18 mouse cellular contexts compared by ENCODE assay signal in genomic region chr5:139690791-139691190, GRCm38 (mm10). TPM values are rescaled to one million over a fixed set of nuclear protein-coding genes. Genes with fewer than 3 reads are reported as not detected.
DNase-seq lines count a peak whose midpoint lies in the region.
"Had no signal": no experiment of that assay in that cellular context is flagged by ENCODE, and none has a peak within 500 bp of the region (broad histone marks: within the 10 kb centered on the region; RNA-seq: fewer than 3 reads in every experiment).

No protein-coding gene starts in this region.

- DNase-seq in 416B (ENCODE audit: low read depth): peak; percentile 21
- peak; percentile 22 for DNase-seq in ES-CJ7 (ENCODE audit: low read depth, low spot score)
- DNase-seq in NIH3T3 (ENCODE audit: low read depth): peak; percentile 33
- peak; percentile 17 for DNase-seq in adipocyte (ENCODE audit: low spot score)
- no peak for DNase-seq in left cerebral cortex, postnatal 14 days (ENCODE audit: low spot score in 2 of 2)
- no peak for DNase-seq in layer of hippocampus, adult 9-10 months (ENCODE audit: low spot score)
- DNase-seq in gastrocnemius, adult 8-10 months (ENCODE audit: low spot score in 2 of 2): no peak
- DNase-seq: adrenal gland, postnatal 10 days; adrenal gland, postnatal 36 days; cerebellum, adult 18-20 months; cerebellum, adult 9-10 months; cerebellum, postnatal 14 days; forebrain, postnatal 0 days; gastrocnemius, adult 2 months; gastrocnemius, postnatal 25 days; heart, adult 18-20 months; heart, postnatal 10 days; heart, postnatal 36 days had no signal

- intact Hi-C loops in left cerebral cortex, postnatal 14 days (cut with DNase I): no loop called here

RNA-seq across cellular contexts. Expression of gene Micall2, which starts 45.3 kb away (rescaled TPM):
- total RNA-seq in left cerebral cortex, postnatal 14 days (2021): 1 to 10 TPM; 1.6 to 2.8 TPM
- under 1 TPM; 0.24 to 0.74 (median 0.37) TPM for total RNA-seq in gastrocnemius, adult 8-10 months (2022)

Comparison
In these comparisons a context has a peak if more than half of its experiments do, and no peak if none do; other contexts are left out.
1. DNase-seq: peak in 416B (single experiment), ES-CJ7 (single experiment), NIH3T3 (single experiment) and adipocyte (single experiment); none in left cerebral cortex, postnatal 14 days (0 of 2), layer of hippocampus, adult 9-10 months (single experiment) and gastrocnemius, adult 8-10 months (0 of 2).